Mouse (Mus musculus) layer of hippocampus, adult 9-11 months (tissue): ENCODE measurements at regions not wholly inside any gene's neighbourhood (a gene's known extent, or its start where the extent isn't known, plus 50 kb on each side); places are given as distances from the start of the nearest gene placed in this dataset.

ENCODE experiments used
- DNase-seq: peaks from one replicate; pipeline ENCODE4 v3.0.0; 2022

GRCm38 (mm10) chr9:23027377-23028313, 195.2 kb upstream of the Bmper start:
- peak; percentile 49 for DNase-seq

GRCm38 (mm10) chr9:23029421-23029820, 193.5 kb upstream of the Bmper start:
- no peak for DNase-seq

- no peak for DNase-seq
These were observed 192.7 kb upstream of the Bmper start for GRCm38 (mm10) chr9:23030138-23030537.

GRCm38 (mm10) chr9:23030546-23030945, 192.3 kb upstream of the Bmper start:
- DNase-seq = no peak

GRCm38 (mm10) chr9:23031916-23032315, 191.0 kb upstream of the Bmper start:
- no peak for DNase-seq

- no peak for DNase-seq
These were observed 187.6 kb upstream of the Bmper start for GRCm38 (mm10) chr9:23035306-23035705.

GRCm38 (mm10) chr9:23035901-23036610, 186.8 kb upstream of the Bmper start:
- no peak for DNase-seq

- DNase-seq = no peak
These were observed 185.4 kb upstream of the Bmper start for GRCm38 (mm10) chr9:23037513-23037914.

- no peak for DNase-seq
These were observed 183.3 kb upstream of the Bmper start for GRCm38 (mm10) chr9:23039588-23039987.

- DNase-seq = no peak
These were observed 181.9 kb upstream of the Bmper start for GRCm38 (mm10) chr9:23041025-23041424.

GRCm38 (mm10) chr9:23041537-23042472, 181.1 kb upstream of the Bmper start:
- no peak for DNase-seq

GRCm38 (mm10) chr9:23043006-23043405, 179.9 kb upstream of the Bmper start:
- no peak for DNase-seq

GRCm38 (mm10) chr9:23045486-23045885, 177.4 kb upstream of the Bmper start:
- no peak for DNase-seq

GRCm38 (mm10) chr9:23050751-23051150, 172.1 kb upstream of the Bmper start:
- DNase-seq = no peak

GRCm38 (mm10) chr9:23059526-23059925, 163.3 kb upstream of the Bmper start:
- DNase-seq = no peak

GRCm38 (mm10) chr9:23060526-23060925, 162.3 kb upstream of the Bmper start:
- no peak for DNase-seq

GRCm38 (mm10) chr9:23061179-23061929, 161.5 kb upstream of the Bmper start:
- no peak for DNase-seq

- DNase-seq = no peak
These were observed 160.7 kb upstream of the Bmper start for GRCm38 (mm10) chr9:23062057-23062655.

- no peak for DNase-seq
These were observed 160.0 kb upstream of the Bmper start for GRCm38 (mm10) chr9:23062656-23063444.

- no peak for DNase-seq
These were observed 158.9 kb upstream of the Bmper start for GRCm38 (mm10) chr9:23064001-23064400.

GRCm38 (mm10) chr9:23064811-23065210, 158.1 kb upstream of the Bmper start:
- no peak for DNase-seq
